32 mouse cellular contexts compared by ENCODE assay signal in the genomic region with DNA sequence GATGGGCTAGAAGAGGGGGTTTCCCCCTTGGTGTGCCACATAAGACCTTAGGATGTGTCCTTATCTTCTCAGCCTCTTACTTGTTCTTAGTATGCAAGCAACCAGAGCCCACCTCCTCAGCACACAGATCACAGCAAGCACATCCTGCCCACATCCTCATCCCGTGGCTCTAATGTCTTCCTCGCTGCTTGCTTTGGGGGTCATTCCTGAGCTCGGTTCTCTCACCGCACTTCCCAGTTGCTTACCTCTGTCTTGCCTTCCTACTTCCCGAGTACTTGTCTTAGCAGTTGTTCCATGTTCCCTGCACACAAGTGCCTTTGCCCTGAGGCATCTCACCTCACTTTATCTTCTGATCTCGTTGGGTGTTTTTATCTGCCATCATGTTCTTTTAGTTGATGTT. TPM values are rescaled to one million over a fixed set of nuclear protein-coding genes. Genes with fewer than 3 reads are reported as not detected.
DNase-seq lines count a peak whose midpoint lies in the region; ATAC-seq lines count a peak whose summit lies in the region.
"Had no signal": no experiment of that assay in that cellular context is flagged by ENCODE, and none has a peak within 500 bp of the region (broad histone marks: within the 10 kb centered on the region; RNA-seq: fewer than 3 reads in every experiment).

No protein-coding gene starts in this region.

- no peaks in the 10 kb centered on the region for H3K27me3 ChIP-seq in heart, embryonic 11.5 days (ENCODE audit: control insufficient read depth, insufficient read depth, low read length)
- H3K27me3 ChIP-seq: embryonic facial prominence, embryonic 13.5 days; forebrain, embryonic 12.5 days; heart, embryonic 13.5 days; liver, embryonic 12.5 days; neural tube, embryonic 15.5 days had no signal

- H3K9me3 ChIP-seq in heart, embryonic 11.5 days (replicated peaks; ENCODE audit: control insufficient read depth, low read length), result no peaks in the 10 kb centered on the region
- H3K9me3 ChIP-seq: embryonic facial prominence, embryonic 13.5 days; forebrain, embryonic 12.5 days; heart, embryonic 13.5 days; liver, embryonic 12.5 days; neural tube, embryonic 15.5 days had no signal

- H3K4me3 ChIP-seq in heart, embryonic 11.5 days (ENCODE audit: low read depth, low read length), result no peak overlapping the region
- H3K4me3 ChIP-seq: embryonic facial prominence, embryonic 13.5 days; forebrain, embryonic 12.5 days; heart, embryonic 13.5 days; liver, embryonic 12.5 days; neural tube, embryonic 15.5 days had no signal

- H3K9ac ChIP-seq in heart, embryonic 11.5 days (ENCODE audit: low read depth, low read length), result no peak overlapping the region
- H3K9ac ChIP-seq: embryonic facial prominence, embryonic 13.5 days; forebrain, embryonic 12.5 days; heart, embryonic 13.5 days; liver, embryonic 12.5 days; liver, postnatal 0 days; neural tube, embryonic 15.5 days had no signal

- DNase-seq in heart, adult 11 months, result peak; percentile 72
- peak; percentile 58 for DNase-seq in induced T-regulatory cell, adult 2 months (ENCODE audit: low read depth)
- DNase-seq in thymus, postnatal 14 days, result peak; percentile 46
- no peak for DNase-seq in lung, postnatal 36 days
- no peak for DNase-seq in urinary bladder, postnatal 36 days (ENCODE audit: low spot score in 2 of 2)
- DNase-seq: adrenal gland, postnatal 25 days; cerebellum, adult 11-12 months; cerebellum, adult 9-11 months; gastrocnemius, postnatal 14 days; heart, postnatal 10 days; kidney, adult 8-10 months; layer of hippocampus, postnatal 36 days; left cerebral cortex, postnatal 4 days; liver, postnatal 0 days; midbrain, embryonic 14.5 days; retina, postnatal 1 day; right cerebral cortex, postnatal 14 days had no signal

- H3K4me1 ChIP-seq in heart, embryonic 11.5 days (ENCODE audit: control insufficient read depth, insufficient read depth, low read length), result no peaks in the 10 kb centered on the region
- H3K4me1 ChIP-seq: embryonic facial prominence, embryonic 13.5 days; forebrain, embryonic 12.5 days; heart, embryonic 13.5 days; liver, embryonic 12.5 days; neural tube, embryonic 15.5 days had no signal

- H3K36me3 ChIP-seq in heart, embryonic 11.5 days (ENCODE audit: control insufficient read depth, insufficient read depth, low read length), result peaks cover 23% of the 10 kb centered on the region

- no peak overlapping the region for H3K27ac ChIP-seq in heart, embryonic 11.5 days (ENCODE audit: low read depth, low read length)
- H3K27ac ChIP-seq: embryonic facial prominence, embryonic 13.5 days; forebrain, embryonic 12.5 days; heart, embryonic 13.5 days; kidney, postnatal 0 days; liver, embryonic 12.5 days; macrophage; neural tube, embryonic 15.5 days had no signal

- H3K4me2 ChIP-seq in heart, embryonic 11.5 days, result no peak overlapping the region
- H3K4me2 ChIP-seq: embryonic facial prominence, embryonic 13.5 days; forebrain, embryonic 12.5 days; heart, embryonic 13.5 days; liver, embryonic 12.5 days; neural tube, embryonic 15.5 days had no signal

- no peak for ATAC-seq in heart, embryonic 11.5 days (replicated peaks; ENCODE audit: insufficient number of reproducible peaks, low FRiP score, low TSS enrichment)
- no peak for ATAC-seq in erythroid progenitor cell, adult 5-6 weeks (replicated peaks; ENCODE audit: low FRiP score, poor library complexity, severe bottlenecking)
- ATAC-seq: hindbrain, embryonic 16.5 days; intestine, embryonic 16.5 days; liver, embryonic 12.5 days; liver, postnatal 0 days; lung, postnatal 0 days had no signal

- 82% methylated on average over 6 of the region's 6 CpGs for WGBS in heart, embryonic 11.5 days (ENCODE audit: insufficient replicate concordance)

RNA-seq across cellular contexts. Expression of gene Hcls1, which starts 12.8 kb away (rescaled TPM):
- polyA plus RNA-seq in heart, embryonic 11.5 days (2014; fragmentation: Nextera tagmentation; extraction: Ambion mirVana), result 1.0 and 1.5 TPM in 2 replicates
- total RNA-seq in erythroid progenitor cell, adult 5-6 weeks (2015; ENCODE audit: low replicate concordance), result 11.3 and 15.9 TPM in 2 replicates
- 32.9 and 38.5 TPM in 2 replicates for total RNA-seq in erythroid progenitor cell, adult 5-6 weeks (2017; ENCODE audit: low replicate concordance)
- polyA plus RNA-seq: C2C12 had no signal

RNA-seq across cellular contexts. Expression of gene Golgb1, which starts 47.0 kb away (rescaled TPM):
- 54.8 and 70.1 TPM in 2 replicates for polyA plus RNA-seq in heart, embryonic 11.5 days (2014; fragmentation: Nextera tagmentation; extraction: Ambion mirVana)
- 17.6 and 22.3 TPM in 2 replicates for total RNA-seq in erythroid progenitor cell, adult 5-6 weeks (2015; ENCODE audit: low replicate concordance)
- total RNA-seq in erythroid progenitor cell, adult 5-6 weeks (2017; ENCODE audit: low replicate concordance), result 56.7 and 82.3 TPM in 2 replicates

RNA-seq across cellular contexts. Expression of gene Eaf2, which starts 47.2 kb away (rescaled TPM):
- 0.37 and 0.80 TPM in 2 replicates for polyA plus RNA-seq in heart, embryonic 11.5 days (2014; fragmentation: Nextera tagmentation; extraction: Ambion mirVana)
- total RNA-seq in erythroid progenitor cell, adult 5-6 weeks (2015; ENCODE audit: low replicate concordance), result 11.9 TPM in 1 of 2 replicates, not detected in the other
- total RNA-seq in erythroid progenitor cell, adult 5-6 weeks (2017; ENCODE audit: low replicate concordance), result 0.77 TPM in 1 of 2 replicates, not detected in the other
- total RNA-seq: granulocyte monocyte progenitor cell, adult 5-6 weeks; hematopoietic stem cell, adult 5-6 weeks had no signal
- polyA plus RNA-seq: macrophage had no signal

Comparison
In these comparisons a context has a peak if more than half of its experiments do, and no peak if none do; other contexts are left out.
1. DNase-seq: peak in heart, adult 11 months (single experiment), induced T-regulatory cell, adult 2 months (single experiment) and thymus, postnatal 14 days (single experiment); none in lung, postnatal 36 days (single experiment) and urinary bladder, postnatal 36 days (0 of 2).